Comparison of ENCODE assay signal across 8 mouse cellular contexts in genomic region chr1:170538481-170539061, GRCm38 (mm10). TPM values are rescaled to one million over a fixed set of nuclear protein-coding genes. Genes with fewer than 3 reads are reported as not detected.
A peak's percentile ranks its signal among the peaks of the same experiment; 100 is the strongest.
DNase-seq lines count a peak whose midpoint lies in the region; ATAC-seq and TF ChIP-seq lines count a peak whose summit lies in the region.

No protein-coding gene starts in this region.

- H3K9me3 ChIP-seq in kidney, postnatal 0 days (replicated peaks; ENCODE audit: low read length), result no peaks in the 10 kb centered on the region

- H3K27me3 ChIP-seq in kidney, postnatal 0 days (ENCODE audit: insufficient read depth, low read length), result no peaks in the 10 kb centered on the region

- no peak overlapping the region for H3K27ac ChIP-seq in kidney, postnatal 0 days

- 81% methylated on average over 9 of the region's 9 CpGs for WGBS in kidney, postnatal 0 days

- H3K9ac ChIP-seq in kidney, postnatal 0 days (ENCODE audit: low read depth, low read length), result no peak overlapping the region

- H3K4me1 ChIP-seq in kidney, postnatal 0 days (replicated peaks; ENCODE audit: insufficient read depth, low read length), result no peaks in the 10 kb centered on the region

- peak; percentile 45 for DNase-seq in adrenal gland, adult 2 months
- DNase-seq in adrenal gland, postnatal 4 days (ENCODE audit: low spot score in 2 of 2), result no peak
- DNase-seq in layer of hippocampus, adult 9-11 months, result peak; percentile 56
- DNase-seq in layer of hippocampus, postnatal 25 days (ENCODE audit: extremely low spot score in 1 of 2, low spot score in 1 of 2), result no peak
- DNase-seq in cerebellum, postnatal 14 days, result peak; percentile 47 to 67
- no peak for DNase-seq in kidney, postnatal 0 days (ENCODE audit: low spot score)
- DNase-seq in urinary bladder, postnatal 10 days (ENCODE audit: low spot score), result no peak

- H3K4me2 ChIP-seq in kidney, postnatal 0 days (ENCODE audit: low read length), result no peak overlapping the region

- H3K36me3 ChIP-seq in kidney, postnatal 0 days (ENCODE audit: insufficient read depth, low read length), result no peaks in the 10 kb centered on the region

- TF ChIP-seq CTCF in kidney, postnatal 0 days (IDR thresholded peaks at IDR 0.05; ENCODE audit: low read depth), result no peak

- H3K4me3 ChIP-seq in kidney, postnatal 0 days (replicated peaks; ENCODE audit: low read depth, low read length), result no peak overlapping the region

- ATAC-seq in kidney, postnatal 0 days (replicated peaks; ENCODE audit: low FRiP score, low read depth), result peak; percentile 25; the same call in 1 of the 2 replicates
- no peak for ATAC-seq in megakaryocyte-erythroid progenitor cell, adult 5-6 weeks (replicated peaks; ENCODE audit: low FRiP score, low TSS enrichment, poor library complexity, severe bottlenecking)

RNA-seq across cellular contexts. Expression of gene Nos1ap, which starts 51.1 kb away (rescaled TPM):
- total RNA-seq in adrenal gland, adult 2 months (2021), result 10 to 100 TPM; 22.0 to 24.1 TPM
- 44.8 and 49.3 TPM in 2 replicates for polyA plus RNA-seq in adrenal gland, adult 2 months (2012; rRNA removed)
- 10 to 100 TPM; 31.7 to 37.5 TPM for total RNA-seq in adrenal gland, postnatal 4 days (2021)
- total RNA-seq in layer of hippocampus, postnatal 25 days (2021), result 100 to 1,000 TPM; 166 to 204 TPM
- 16.3 and 19.5 TPM in 2 replicates for polyA plus RNA-seq in kidney, postnatal 0 days (2015; fragmentation: Nextera tagmentation; extraction: Ambion mirVana)
- total RNA-seq in megakaryocyte-erythroid progenitor cell, adult 5-6 weeks (2014; fragmentation: Nextera tagmentation), result 1.5 TPM in 2 replicates
- 2.5 TPM in 1 of 2 replicates, not detected in the other for total RNA-seq in megakaryocyte-erythroid progenitor cell, adult 5-6 weeks (2017)

Comparison
In these comparisons a context has a peak if more than half of its experiments do, and no peak if none do; other contexts are left out.
1. DNase-seq: peak in adrenal gland, adult 2 months (single experiment), layer of hippocampus, adult 9-11 months (single experiment) and cerebellum, postnatal 14 days (2 of 2); none in adrenal gland, postnatal 4 days (0 of 2), layer of hippocampus, postnatal 25 days (0 of 2), kidney, postnatal 0 days (single experiment) and urinary bladder, postnatal 10 days (single experiment).
2. RNA of gene Nos1ap, which starts 51.1 kb away (total RNA-seq): 166 to 204 TPM in layer of hippocampus, postnatal 25 days, 31.7 to 37.5 TPM in adrenal gland, postnatal 4 days and 22.0 to 24.1 TPM in adrenal gland, adult 2 months; 1.5 to 2.5 TPM in megakaryocyte-erythroid progenitor cell, adult 5-6 weeks; every median in the first group is over 4 times any median in the second.